Mouse (Mus musculus): ENCODE data around the gene Col19a1. TPM values are rescaled to one million over a fixed set of nuclear protein-coding genes. Genes with fewer than 3 reads are reported as not detected.

Col19a1 gene
- polyA plus RNA-seq, 1 experiment from 2014 or later = 0.68 TPM

DNA sequence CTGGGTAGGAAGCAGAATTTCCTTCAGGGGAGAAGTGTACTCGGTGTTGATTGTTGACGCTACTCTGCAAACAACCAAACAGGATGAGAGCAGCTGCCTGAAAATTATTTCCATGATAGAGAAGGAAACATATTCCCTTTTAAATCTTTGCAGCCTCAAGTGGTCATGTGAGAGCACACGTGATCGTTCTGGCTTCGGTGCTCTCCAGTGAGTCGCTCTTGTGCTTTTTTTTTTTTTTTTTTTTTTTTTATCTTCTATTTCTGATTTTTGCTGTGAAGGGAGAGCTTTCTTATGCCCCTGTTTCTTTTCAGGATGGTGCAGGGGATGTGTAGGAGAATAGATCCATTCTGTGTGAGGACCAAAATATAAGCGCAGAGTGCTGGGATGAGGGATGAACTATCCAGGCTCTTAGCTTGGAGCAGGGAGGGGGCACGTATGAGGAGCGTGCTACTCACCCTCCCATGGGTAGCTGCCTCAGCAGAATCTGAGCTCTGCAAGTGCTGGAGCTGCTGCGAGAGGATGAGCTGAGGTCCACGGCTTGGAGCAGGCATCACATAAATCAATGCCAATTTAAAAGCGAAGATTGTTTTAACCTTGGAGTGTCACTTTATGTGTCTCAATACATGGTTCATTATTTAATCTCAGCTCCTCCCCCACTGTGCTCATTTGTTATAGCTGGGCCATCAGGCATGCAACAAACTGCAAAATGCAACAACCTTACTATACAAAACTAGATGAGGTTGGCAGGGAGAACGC lies 237.6 kb downstream of the Col19a1 start:
- WGBS = 82% methylated on average over 13 of the region's 13 CpGs
- H3K4me2 ChIP-seq (replicated peaks) = no peak overlapping the region
- ATAC-seq (ENCODE audit: low FRiP score, low read depth) = 0 out of 2 replicates have a peak, but pooled peaks have one; percentile 47
- H3K9me3 ChIP-seq = no peaks in the 10 kb centered on the region
- H3K27me3 ChIP-seq = no peaks in the 10 kb centered on the region
- no peaks in the 10 kb centered on the region for H3K36me3 ChIP-seq
- no peaks in the 10 kb centered on the region for H3K4me1 ChIP-seq
- H3K9ac ChIP-seq (replicated peaks) = no peak overlapping the region
- no peak overlapping the region for H3K27ac ChIP-seq (replicated peaks)
- no peak overlapping the region for H3K4me3 ChIP-seq

DNA sequence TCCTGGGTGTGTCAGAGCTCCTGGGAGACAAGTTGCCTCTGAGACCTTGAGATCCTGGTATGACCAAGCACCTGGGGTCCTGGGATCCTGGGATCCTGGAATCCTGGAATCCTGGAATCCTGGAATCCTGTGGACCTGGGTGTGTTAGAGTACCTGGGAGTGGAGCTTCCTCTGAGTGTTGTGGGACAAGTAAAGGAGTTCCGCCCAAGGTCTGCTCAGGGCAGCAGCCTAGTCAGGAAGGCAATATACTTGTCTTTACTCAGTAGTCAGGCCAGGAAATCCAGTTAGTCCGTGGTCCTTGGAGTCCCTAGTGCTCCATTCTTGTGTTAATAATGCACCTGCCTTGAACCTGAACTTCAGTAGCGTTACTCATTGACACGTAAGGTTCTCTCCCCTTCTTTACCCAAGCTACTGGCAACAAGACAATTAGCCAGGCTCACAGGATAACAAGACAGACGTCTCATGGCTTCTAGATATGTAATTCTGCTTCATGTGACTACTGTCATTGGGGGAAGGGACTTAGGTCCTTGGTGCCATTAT lies 239.6 kb downstream of the Col19a1 start:
- no peak overlapping the region for H3K4me3 ChIP-seq
- no peak overlapping the region for H3K9ac ChIP-seq (replicated peaks)
- H3K27ac ChIP-seq (replicated peaks) = no peak overlapping the region
- no peak overlapping the region for H3K4me2 ChIP-seq (replicated peaks)
- H3K4me1 ChIP-seq = no peaks in the 10 kb centered on the region
- H3K36me3 ChIP-seq = no peaks in the 10 kb centered on the region
- no peaks in the 10 kb centered on the region for H3K9me3 ChIP-seq
- 81% methylated on average over 5 of the region's 5 CpGs for WGBS
- no peaks in the 10 kb centered on the region for H3K27me3 ChIP-seq
- ATAC-seq (ENCODE audit: low FRiP score, low read depth) = no peak

DNA sequence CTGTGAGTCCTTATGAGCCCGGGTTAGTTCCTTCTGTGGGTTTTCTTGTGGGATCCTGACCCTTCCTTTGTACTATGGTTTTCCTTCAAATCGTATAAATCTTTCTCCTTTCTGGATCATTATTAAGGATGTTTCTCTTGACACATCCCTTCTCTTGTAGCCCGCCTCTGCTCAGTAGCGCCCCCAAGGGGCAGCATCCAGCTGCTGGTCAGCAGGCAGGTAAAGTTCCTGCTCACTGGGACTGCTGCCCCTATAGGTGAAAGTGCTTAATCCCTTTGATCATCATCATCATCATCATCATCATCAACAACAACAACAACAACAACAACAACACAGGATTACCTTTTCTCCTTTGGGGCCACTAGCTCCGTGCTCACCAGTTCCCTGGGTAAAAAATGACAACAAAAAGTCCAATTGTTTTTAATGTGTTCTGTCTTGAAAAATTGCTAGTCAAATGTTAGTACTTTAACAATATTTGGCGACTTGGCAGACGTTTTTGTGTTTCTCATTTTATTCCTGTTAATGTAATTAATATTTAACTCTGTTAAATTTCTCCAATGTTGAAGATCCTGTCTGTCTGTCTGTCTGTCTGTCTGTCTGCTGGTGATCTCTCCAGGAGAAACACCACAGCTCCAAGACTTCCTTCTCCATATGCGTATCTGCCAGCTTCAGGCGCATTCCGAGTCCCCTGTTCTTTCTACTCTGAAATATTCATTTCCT lies 249.6 kb downstream of the Col19a1 start:
- Histone ChIP-seq H3K27me3 (no peaks in the 10 kb centered on the region), H3K36me3 (no peaks in the 10 kb centered on the region), H3K4me3 (no peak overlapping the region), H3K4me2 (replicated peaks) (no peak overlapping the region), H3K27ac (replicated peaks) (no peak overlapping the region), H3K9ac (replicated peaks) (no peak overlapping the region), H3K9me3 (no peaks in the 10 kb centered on the region), H3K4me1 (no peaks in the 10 kb centered on the region)
- ATAC-seq (ENCODE audit: low FRiP score, low read depth) = no peak
- 87% methylated on average over 10 of the region's 10 CpGs for WGBS

DNA sequence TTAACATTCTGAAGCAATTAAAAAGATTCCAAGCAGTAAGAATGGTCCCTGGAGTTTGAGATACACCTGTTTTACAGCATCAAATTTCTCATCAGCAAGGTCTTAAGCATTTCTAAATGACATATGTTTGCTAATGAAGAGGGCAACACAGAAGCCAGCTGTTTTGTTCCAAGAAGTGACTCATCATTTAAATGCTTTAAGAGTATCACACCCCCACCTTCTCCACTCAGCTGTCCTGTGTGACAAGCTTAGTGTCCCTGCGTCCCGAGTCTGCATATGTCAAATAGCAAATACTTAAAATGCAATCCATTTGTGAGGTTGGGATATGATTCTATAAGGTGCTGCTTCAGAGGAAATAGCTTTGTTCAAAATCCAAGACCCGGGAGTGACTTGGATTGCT lies 251.2 kb downstream of the Col19a1 start:
- Histone ChIP-seq H3K27me3 (no peaks in the 10 kb centered on the region), H3K4me2 (replicated peaks) (no peak overlapping the region), H3K36me3 (no peaks in the 10 kb centered on the region), H3K4me1 (no peaks in the 10 kb centered on the region), H3K9ac (replicated peaks) (no peak overlapping the region), H3K9me3 (no peaks in the 10 kb centered on the region), H3K27ac (replicated peaks) (no peak overlapping the region), H3K4me3 (no peak overlapping the region)
- WGBS = 79% methylated on average over 3 of the region's 3 CpGs
- ATAC-seq (ENCODE audit: low FRiP score, low read depth) = no peak

DNA sequence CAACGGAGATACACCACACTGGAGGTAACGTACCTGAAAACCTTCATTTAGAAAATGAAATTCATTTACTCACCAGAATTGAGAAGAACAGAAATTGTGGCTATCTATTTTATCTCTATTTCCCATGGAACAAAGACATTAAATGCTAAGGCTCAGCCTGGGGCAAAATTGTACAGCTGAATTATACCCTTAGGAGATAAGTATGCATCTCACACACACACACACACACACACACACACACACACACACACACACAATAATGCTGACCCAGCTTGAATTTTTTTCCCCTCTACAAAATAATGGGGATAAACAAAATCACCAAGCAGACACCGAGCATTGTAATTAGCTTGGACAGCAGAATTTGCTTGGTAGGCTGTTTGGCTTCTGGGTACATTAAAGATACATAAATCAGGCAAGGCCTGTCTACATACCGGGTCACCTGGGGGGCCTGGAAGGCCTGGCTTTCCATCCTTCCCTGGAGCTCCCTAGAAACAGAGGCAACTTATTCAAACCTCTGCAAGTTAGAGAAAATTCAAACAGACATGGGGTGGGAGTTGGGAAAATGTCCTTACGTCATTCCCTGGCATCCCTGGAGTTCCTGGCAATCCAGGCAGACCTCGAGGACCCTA lies 270.2 kb downstream of the Col19a1 start:
- Histone ChIP-seq H3K36me3 (no peaks in the 10 kb centered on the region), H3K4me3 (no peak overlapping the region), H3K27me3 (no peaks in the 10 kb centered on the region), H3K4me2 (replicated peaks) (no peak overlapping the region), H3K9me3 (no peaks in the 10 kb centered on the region), H3K4me1 (no peaks in the 10 kb centered on the region), H3K9ac (replicated peaks) (no peak overlapping the region), H3K27ac (replicated peaks) (no peak overlapping the region)
- no peak for ATAC-seq (ENCODE audit: low FRiP score, low read depth)
- 80% methylated on average over 6 of the region's 6 CpGs for WGBS

DNA sequence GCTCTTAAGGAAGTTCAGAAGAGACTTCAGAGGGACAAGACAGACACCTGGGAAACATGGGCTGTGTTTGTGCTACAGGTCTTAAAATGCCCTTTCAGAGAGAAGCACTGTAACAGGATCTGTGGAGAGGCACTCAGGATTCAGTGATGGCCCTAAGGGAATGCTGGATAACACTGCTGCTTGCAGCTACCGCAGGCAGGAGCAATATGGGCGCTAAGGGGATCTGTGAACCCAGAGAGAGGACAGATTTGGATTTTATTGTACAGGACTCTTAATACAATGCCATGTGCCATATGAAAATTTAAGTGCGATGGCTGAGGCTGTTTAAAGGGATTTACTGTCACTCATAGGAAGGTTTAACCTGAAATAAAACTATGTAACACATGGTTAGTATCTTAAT lies 270.8 kb downstream of the Col19a1 start:
- H3K4me1 ChIP-seq = no peaks in the 10 kb centered on the region
- H3K27me3 ChIP-seq = no peaks in the 10 kb centered on the region
- ATAC-seq (ENCODE audit: low FRiP score, low read depth) = no peak
- H3K36me3 ChIP-seq = no peaks in the 10 kb centered on the region
- no peak overlapping the region for H3K27ac ChIP-seq (replicated peaks)
- no peak overlapping the region for H3K4me3 ChIP-seq
- H3K4me2 ChIP-seq (replicated peaks) = no peak overlapping the region
- H3K9me3 ChIP-seq = no peaks in the 10 kb centered on the region
- no peak overlapping the region for H3K9ac ChIP-seq (replicated peaks)
- WGBS = 82% methylated on average over 3 of the region's 3 CpGs

DNA sequence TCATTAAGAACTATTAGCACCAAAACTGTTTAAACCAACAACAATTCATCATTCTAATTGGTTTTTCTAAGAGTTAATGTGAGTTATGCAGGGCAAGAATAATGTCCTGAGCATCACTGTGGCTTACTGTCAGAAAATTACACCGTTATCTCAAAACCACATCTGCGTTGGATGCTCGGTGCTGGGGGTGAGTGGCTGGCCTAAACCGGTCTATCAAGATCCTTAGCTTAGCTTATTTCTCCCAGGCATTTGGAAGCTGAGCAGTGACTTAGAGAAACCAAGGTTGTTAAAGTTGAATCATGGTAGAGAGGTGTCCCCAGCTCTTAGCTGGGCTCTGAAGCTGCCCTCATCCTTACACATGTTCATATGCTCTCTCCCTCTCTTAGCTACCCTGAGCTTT lies 276.4 kb downstream of the Col19a1 start:
- Histone ChIP-seq H3K27me3 (no peaks in the 10 kb centered on the region), H3K9ac (replicated peaks) (no peak overlapping the region), H3K27ac (replicated peaks) (no peak overlapping the region), H3K4me3 (no peak overlapping the region), H3K36me3 (no peaks in the 10 kb centered on the region), H3K4me1 (no peaks in the 10 kb centered on the region), H3K9me3 (no peaks in the 10 kb centered on the region), H3K4me2 (replicated peaks) (no peak overlapping the region)
- no peak for ATAC-seq (ENCODE audit: low FRiP score, low read depth)
- whole genome bisulfite sequencing = 88% methylated on average over 4 of the region's 4 CpGs

DNA sequence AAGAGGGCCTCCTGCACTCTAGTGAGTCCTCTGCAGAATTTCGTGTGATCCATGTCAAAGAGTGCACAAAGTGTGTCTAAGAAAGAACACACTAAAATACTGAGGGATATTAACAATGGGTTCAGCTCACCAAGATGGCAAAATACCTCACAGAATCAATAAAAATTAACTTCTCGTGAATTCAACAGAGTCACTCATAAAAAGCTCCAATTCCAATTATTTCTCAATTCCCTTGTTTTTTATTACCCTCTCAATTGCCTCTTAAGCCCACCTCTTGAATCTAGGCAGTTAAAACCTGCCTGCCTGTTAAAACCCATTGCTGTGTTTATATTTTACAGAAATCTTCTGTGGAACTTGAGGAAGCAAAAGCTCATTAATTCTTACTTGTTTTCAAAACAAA lies 277.1 kb downstream of the Col19a1 start:
- H3K4me1 ChIP-seq = no peaks in the 10 kb centered on the region
- H3K36me3 ChIP-seq = no peaks in the 10 kb centered on the region
- ATAC-seq (ENCODE audit: low FRiP score, low read depth) = no peak
- H3K9ac ChIP-seq (replicated peaks) = no peak overlapping the region
- no peaks in the 10 kb centered on the region for H3K27me3 ChIP-seq
- H3K27ac ChIP-seq (replicated peaks) = no peak overlapping the region
- H3K4me2 ChIP-seq (replicated peaks) = no peak overlapping the region
- H3K4me3 ChIP-seq = no peak overlapping the region
- H3K9me3 ChIP-seq = no peaks in the 10 kb centered on the region
- 49% methylated on average over 2 of the region's 2 CpGs for WGBS

DNA sequence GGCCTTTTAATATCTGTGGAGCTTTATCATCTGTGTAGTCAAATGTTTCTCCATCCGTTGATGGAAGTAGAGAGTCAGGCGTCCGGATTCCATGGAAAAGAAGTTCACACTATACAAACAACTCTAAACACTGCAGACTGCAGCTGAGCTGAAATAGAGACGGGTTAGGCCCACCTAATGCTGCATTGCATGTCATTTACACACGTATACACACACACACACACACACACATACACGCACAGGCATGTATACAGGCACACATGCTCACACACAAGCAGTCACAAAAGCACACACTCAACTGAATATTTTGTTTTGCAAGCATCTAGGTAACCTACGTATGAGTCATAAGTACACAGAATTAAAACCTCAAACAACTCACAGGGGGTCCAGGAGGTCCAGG lies 284.2 kb downstream of the Col19a1 start:
- peak; percentile 47; the same call in 1 of the 2 replicates for ATAC-seq (ENCODE audit: low FRiP score, low read depth)
- H3K4me3 ChIP-seq = no peak overlapping the region
- 88% methylated on average over 7 of the region's 7 CpGs for WGBS
- H3K27me3 ChIP-seq = no peaks in the 10 kb centered on the region
- no peaks in the 10 kb centered on the region for H3K9me3 ChIP-seq
- no peaks in the 10 kb centered on the region for H3K4me1 ChIP-seq
- H3K9ac ChIP-seq (replicated peaks) = no peak overlapping the region
- H3K27ac ChIP-seq (replicated peaks) = no peak overlapping the region
- no peak overlapping the region for H3K4me2 ChIP-seq (replicated peaks)
- H3K36me3 ChIP-seq = no peaks in the 10 kb centered on the region

DNA sequence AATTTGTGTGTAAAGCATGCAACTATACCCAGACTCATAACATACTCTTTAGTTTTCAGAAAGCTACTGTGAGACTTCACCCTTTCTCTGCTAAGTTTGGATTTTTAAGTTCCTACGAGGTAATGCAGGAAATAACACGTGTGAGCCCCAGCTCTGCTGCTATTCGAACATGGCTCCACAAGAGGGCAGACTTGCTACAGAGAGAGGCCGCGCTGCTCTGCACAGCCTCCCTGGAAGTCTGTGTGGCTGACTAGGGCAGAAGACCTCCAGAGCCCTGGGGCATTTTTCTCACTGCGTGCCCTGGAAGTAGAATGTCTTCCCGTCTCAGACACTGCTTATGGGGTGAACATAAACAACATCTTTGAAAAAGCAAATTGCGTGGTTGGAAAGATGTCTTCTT lies 284.6 kb downstream of the Col19a1 start:
- WGBS = 11% methylated on average over 8 of the region's 8 CpGs
- no peak overlapping the region for H3K9ac ChIP-seq (replicated peaks)
- no peaks in the 10 kb centered on the region for H3K36me3 ChIP-seq
- H3K9me3 ChIP-seq = no peaks in the 10 kb centered on the region
- H3K4me2 ChIP-seq (replicated peaks) = no peak overlapping the region
- no peak overlapping the region for H3K4me3 ChIP-seq
- no peaks in the 10 kb centered on the region for H3K27me3 ChIP-seq
- ATAC-seq (ENCODE audit: low FRiP score, low read depth) = peak; percentile 75
- H3K4me1 ChIP-seq = no peaks in the 10 kb centered on the region
- H3K27ac ChIP-seq (replicated peaks) = no peak overlapping the region

DNA sequence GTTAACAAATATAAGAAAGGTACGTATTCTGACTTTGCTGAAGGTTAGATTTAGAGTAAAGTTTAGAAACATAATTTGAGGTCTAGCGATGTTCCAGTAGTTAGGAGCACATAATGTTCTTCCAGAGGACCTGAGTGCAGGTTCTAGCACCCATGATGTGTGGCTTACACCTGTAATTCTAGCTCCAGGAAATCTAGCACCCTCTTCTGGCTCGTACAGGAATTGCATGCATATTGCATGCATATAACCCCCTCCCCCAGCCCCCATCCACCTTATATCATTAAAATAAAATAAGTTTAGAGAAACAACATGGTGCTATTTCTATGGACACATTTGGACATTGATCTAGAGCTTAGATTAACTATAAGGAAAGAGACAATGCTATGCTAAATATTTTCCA lies 286.6 kb downstream of the Col19a1 start:
- Histone ChIP-seq H3K27me3 (no peaks in the 10 kb centered on the region), H3K36me3 (no peaks in the 10 kb centered on the region), H3K9me3 (no peaks in the 10 kb centered on the region), H3K4me2 (replicated peaks) (no peak overlapping the region), H3K4me3 (no peak overlapping the region), H3K4me1 (no peaks in the 10 kb centered on the region), H3K9ac (replicated peaks) (no peak overlapping the region), H3K27ac (replicated peaks) (no peak overlapping the region)
- whole genome bisulfite sequencing = 87% methylated on average over 3 of the region's 3 CpGs
- no peak for ATAC-seq (ENCODE audit: low FRiP score, low read depth)

Data from midbrain, embryonic 12.5 days (tissue).